Mouse (Mus musculus): ENCODE results near the gene Ppp6c. TPM values are rescaled to one million over a fixed set of nuclear protein-coding genes. Genes with fewer than 3 reads are reported as not detected.
"Not testable (repeated sequence)": the region's sequence is repeated elsewhere in the genome, so short reads cannot be mapped to it uniquely, and the experiment has no call there.

Ppp6c gene
- 49.4 and 54.2 TPM in 2 replicates for polyA plus RNA-seq (2014; fragmentation: Nextera tagmentation; extraction: Ambion mirVana)

DNA sequence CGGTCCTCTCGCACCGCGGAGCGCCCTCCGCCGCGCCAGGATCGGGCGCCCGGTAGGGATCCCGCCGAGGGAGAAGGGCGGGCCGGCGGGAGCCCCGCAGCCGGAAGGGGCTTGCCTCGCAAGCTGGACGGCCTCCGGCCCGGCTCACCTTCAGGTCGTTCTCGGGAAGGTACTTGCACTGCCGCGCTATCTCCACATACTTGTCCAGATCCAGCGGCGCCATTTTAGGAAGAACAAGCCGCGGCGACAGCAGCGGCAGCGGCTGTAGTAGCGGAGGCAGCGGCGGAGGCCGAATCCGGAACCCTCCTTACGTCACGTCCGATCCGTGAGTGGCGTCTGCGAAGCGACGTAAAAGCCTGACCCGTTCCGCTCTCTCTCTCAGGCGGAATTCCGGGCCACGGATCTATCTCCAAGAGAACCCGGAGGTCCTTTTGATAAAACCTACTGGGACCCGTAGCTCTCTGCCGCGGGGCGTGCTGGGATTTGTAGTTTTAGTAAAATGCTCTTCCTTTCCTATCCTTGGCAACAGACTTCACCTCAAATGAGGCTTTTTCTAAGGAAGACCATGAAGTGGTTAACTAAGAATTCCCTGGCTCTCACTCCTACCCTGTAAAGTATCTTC, at the start of gene Ppp6c:
Ppp6c (minus strand) TSS at position 433 of the 622 bp plus-strand sequence.
- peak within 1 kb of the TSS; percentile 80 for H3K4me3 ChIP-seq (ENCODE audit: low read depth, low read length)
- WGBS (ENCODE audit: insufficient replicate concordance): under 1% methylated on average over 50 of the region's 56 CpGs

DNA sequence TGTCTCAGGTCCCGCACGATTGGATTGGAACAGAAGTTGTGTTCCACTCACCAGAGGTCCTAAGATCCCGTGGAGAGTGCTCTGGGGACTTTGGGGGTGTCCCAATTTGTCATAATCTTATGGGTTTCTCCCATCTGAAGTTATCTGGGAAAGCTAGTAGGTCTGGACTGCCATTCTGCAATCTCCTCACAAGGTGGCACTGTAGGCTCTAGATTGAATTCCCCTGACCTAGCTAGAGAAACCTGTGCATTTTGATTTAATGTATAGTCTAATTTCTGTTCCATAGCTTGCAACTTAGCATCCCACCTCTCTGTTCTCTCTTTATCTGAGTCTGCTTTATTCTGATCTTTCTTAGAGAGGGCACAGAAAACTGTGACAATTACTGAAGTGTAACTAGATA, 42.1 kb upstream of the Ppp6c start:
- Histone ChIP-seq H3K36me3 (ENCODE audit: control insufficient read depth, insufficient read depth, low read length) (no peaks in the 10 kb centered on the region), H3K9me3 (replicated peaks; ENCODE audit: control insufficient read depth, low read length) (0 out of 2 replicates have a peak, but pooled peaks cover 3% of the 10 kb centered on the region), H3K4me3 (ENCODE audit: low read depth, low read length) (no peak overlapping the region), H3K27me3 (ENCODE audit: control insufficient read depth, insufficient read depth, low read length) (no peaks in the 10 kb centered on the region), H3K27ac (ENCODE audit: low read depth, low read length) (no peak overlapping the region), H3K9ac (ENCODE audit: low read depth, low read length) (no peak overlapping the region), H3K4me2 (no peak overlapping the region), H3K4me1 (ENCODE audit: control insufficient read depth, insufficient read depth, low read length) (no peaks in the 10 kb centered on the region)
- no peak for ATAC-seq (replicated peaks; ENCODE audit: insufficient number of reproducible peaks, low FRiP score, low TSS enrichment)
- WGBS (ENCODE audit: insufficient replicate concordance): 55% methylated on average over 3 of the region's 3 CpGs

More for the DNA sequence above, at the start of gene Ppp6c:
- Histone ChIP-seq H3K27me3 (ENCODE audit: control insufficient read depth, insufficient read depth, low read length) (no peaks in the 10 kb centered on the region), H3K9me3 (replicated peaks; ENCODE audit: control insufficient read depth, low read length) (no peaks in the 10 kb centered on the region), H3K4me2 (peak within 1 kb of the TSS; percentile 78), H3K27ac (ENCODE audit: low read depth, low read length) (peak within 1 kb of the TSS; percentile 95), H3K9ac (ENCODE audit: low read depth, low read length) (peak within 1 kb of the TSS; percentile 93), H3K36me3 (ENCODE audit: control insufficient read depth, insufficient read depth, low read length) (no peaks in the 10 kb centered on the region), H3K4me1 (ENCODE audit: control insufficient read depth, insufficient read depth, low read length) (no peaks in the 10 kb centered on the region)
- peak; percentile 97 for ATAC-seq (replicated peaks; ENCODE audit: insufficient number of reproducible peaks, low FRiP score, low TSS enrichment)

DNA sequence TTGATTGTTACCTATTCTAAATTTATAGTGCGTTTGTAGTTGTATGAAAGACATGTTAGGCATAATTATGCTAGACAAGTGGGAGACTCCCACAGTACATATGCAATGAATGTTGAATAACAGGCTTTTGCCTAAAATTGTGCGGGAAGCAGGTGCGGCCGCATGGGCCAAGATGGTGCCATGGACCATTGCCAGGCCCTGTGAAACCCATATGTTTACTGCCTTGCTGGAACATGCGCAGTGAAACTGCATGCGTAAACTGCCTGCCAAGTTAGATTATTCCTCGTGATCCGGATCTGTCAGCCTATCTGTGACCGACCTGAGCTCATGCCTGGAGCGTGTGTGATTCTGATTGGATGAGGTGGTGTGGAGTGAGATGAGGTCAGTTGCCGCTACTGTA, 26.0 kb upstream of the Ppp6c start:
- not testable (repeated sequence) for H3K9me3 ChIP-seq (replicated peaks; ENCODE audit: control insufficient read depth, low read length); ATAC-seq (replicated peaks; ENCODE audit: insufficient number of reproducible peaks, low FRiP score, low TSS enrichment); H3K4me3 ChIP-seq (ENCODE audit: low read depth, low read length); H3K27ac ChIP-seq (ENCODE audit: low read depth, low read length); H3K4me1 ChIP-seq (ENCODE audit: control insufficient read depth, insufficient read depth, low read length); H3K9ac ChIP-seq (ENCODE audit: low read depth, low read length); H3K4me2 ChIP-seq; H3K27me3 ChIP-seq (ENCODE audit: control insufficient read depth, insufficient read depth, low read length); H3K36me3 ChIP-seq (ENCODE audit: control insufficient read depth, insufficient read depth, low read length)
- WGBS (ENCODE audit: insufficient replicate concordance): 83% methylated on average over 9 of the region's 11 CpGs

DNA sequence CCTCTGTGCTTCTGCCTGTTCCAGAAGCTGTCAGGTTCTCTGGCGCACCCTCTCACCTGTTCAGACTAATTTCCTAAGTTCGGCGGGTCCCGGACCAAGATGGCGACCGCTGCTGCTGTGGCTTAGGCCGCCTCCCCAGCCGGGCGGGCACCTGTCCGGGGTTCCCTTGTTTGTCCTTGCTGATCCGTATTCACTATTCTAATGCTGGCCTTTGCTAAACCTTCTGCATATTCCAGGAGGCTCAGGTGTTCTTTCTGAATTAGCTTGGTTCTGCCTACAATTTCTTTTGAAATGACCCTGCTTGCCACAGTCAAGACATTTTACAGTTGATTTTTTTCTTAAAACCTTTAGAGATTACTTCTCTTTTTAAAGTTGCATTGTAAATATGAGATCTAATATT, 20.6 kb upstream of the Ppp6c start:
- not testable (repeated sequence) for H3K36me3 ChIP-seq (ENCODE audit: control insufficient read depth, insufficient read depth, low read length); H3K27ac ChIP-seq (ENCODE audit: low read depth, low read length); ATAC-seq (replicated peaks; ENCODE audit: insufficient number of reproducible peaks, low FRiP score, low TSS enrichment); H3K4me2 ChIP-seq; H3K9me3 ChIP-seq (replicated peaks; ENCODE audit: control insufficient read depth, low read length); H3K4me3 ChIP-seq (ENCODE audit: low read depth, low read length); H3K4me1 ChIP-seq (ENCODE audit: control insufficient read depth, insufficient read depth, low read length); H3K27me3 ChIP-seq (ENCODE audit: control insufficient read depth, insufficient read depth, low read length); H3K9ac ChIP-seq (ENCODE audit: low read depth, low read length)
- WGBS (ENCODE audit: insufficient replicate concordance): 58% methylated on average over 7 of the region's 11 CpGs

DNA sequence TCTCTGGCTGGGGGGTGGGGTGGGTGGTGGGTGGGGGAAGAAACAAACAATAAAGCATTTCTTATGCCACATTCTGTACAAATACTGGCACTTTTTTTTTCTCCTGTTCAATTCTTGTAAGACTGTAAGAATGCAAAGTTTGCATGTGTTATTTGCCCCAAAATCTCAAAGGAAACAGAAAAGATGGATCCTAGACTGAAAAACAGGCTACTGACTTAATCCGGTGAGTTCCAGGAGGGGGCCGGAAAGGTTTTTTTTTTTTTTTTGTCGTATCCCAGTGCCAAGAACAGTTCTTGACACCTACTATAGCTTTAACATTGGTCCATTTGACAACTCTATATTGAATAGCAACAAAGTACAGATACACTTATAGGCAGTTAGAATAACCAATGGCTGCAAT, 480 bp upstream of the Ppp6c start:
- ATAC-seq (replicated peaks; ENCODE audit: insufficient number of reproducible peaks, low FRiP score, low TSS enrichment): no peak; the same call in 1 of the 2 replicates
- Histone ChIP-seq H3K27ac (ENCODE audit: low read depth, low read length) (0 out of 2 replicates have a peak overlapping the region, but pooled peaks have one; percentile 41), H3K4me1 (ENCODE audit: control insufficient read depth, insufficient read depth, low read length) (no peaks in the 10 kb centered on the region), H3K27me3 (ENCODE audit: control insufficient read depth, insufficient read depth, low read length) (no peaks in the 10 kb centered on the region), H3K9me3 (replicated peaks; ENCODE audit: control insufficient read depth, low read length) (no peaks in the 10 kb centered on the region), H3K9ac (ENCODE audit: low read depth, low read length) (peak overlapping the region; percentile 93; the same call in 1 of the 2 replicates), H3K36me3 (ENCODE audit: control insufficient read depth, insufficient read depth, low read length) (no peaks in the 10 kb centered on the region), H3K4me3 (ENCODE audit: low read depth, low read length) (peak overlapping the region; percentile 80), H3K4me2 (peak overlapping the region; percentile 65)
- WGBS (ENCODE audit: insufficient replicate concordance): 37% methylated on average over 3 of the region's 3 CpGs

DNA sequence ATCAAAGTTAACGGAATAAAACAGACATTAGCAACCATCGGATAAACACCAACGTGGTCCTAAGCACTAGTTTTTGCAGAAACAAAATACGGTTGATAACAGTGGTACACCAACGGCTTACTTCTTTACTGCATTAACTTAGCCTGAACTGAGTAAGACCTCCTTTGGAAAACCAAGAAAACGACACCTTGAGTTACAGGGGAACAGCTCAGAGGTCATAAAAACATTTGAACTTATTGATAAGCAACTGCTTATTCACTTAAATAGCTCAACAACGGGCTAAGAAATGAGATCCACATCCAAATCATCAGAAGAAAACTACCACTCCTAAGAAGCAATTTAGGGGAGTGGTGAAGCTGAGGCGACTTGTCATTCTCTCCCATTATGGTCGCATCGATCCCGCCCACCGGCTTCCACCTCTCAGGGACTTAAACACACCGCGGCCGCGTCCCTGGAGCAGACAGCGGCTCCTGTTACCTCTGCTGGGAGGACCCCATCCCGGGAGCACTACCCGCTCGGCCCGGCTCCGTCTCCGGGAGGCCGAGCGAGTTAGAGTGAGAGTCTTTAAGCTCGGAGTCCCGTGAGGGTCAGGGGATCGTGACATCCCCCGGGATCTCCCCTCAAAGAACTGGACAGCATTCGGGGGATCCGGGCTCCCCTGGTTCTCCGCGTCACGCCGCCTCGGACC, 776 bp downstream of the Ppp6c start:
- not testable (repeated sequence) for H3K36me3 ChIP-seq (ENCODE audit: control insufficient read depth, insufficient read depth, low read length); H3K27me3 ChIP-seq (ENCODE audit: control insufficient read depth, insufficient read depth, low read length); H3K4me1 ChIP-seq (ENCODE audit: control insufficient read depth, insufficient read depth, low read length); H3K9me3 ChIP-seq (replicated peaks; ENCODE audit: control insufficient read depth, low read length)
- Histone ChIP-seq H3K4me3 (ENCODE audit: low read depth, low read length) (peak overlapping the region; percentile 80), H3K4me2 (peak overlapping the region; percentile 78), H3K27ac (ENCODE audit: low read depth, low read length) (peak overlapping the region; percentile 95), H3K9ac (ENCODE audit: low read depth, low read length) (peak overlapping the region; percentile 93)
- ATAC-seq (replicated peaks; ENCODE audit: insufficient number of reproducible peaks, low FRiP score, low TSS enrichment): peak; percentile 52
- 5% methylated on average over 25 of the region's 36 CpGs for WGBS (ENCODE audit: insufficient replicate concordance)

DNA sequence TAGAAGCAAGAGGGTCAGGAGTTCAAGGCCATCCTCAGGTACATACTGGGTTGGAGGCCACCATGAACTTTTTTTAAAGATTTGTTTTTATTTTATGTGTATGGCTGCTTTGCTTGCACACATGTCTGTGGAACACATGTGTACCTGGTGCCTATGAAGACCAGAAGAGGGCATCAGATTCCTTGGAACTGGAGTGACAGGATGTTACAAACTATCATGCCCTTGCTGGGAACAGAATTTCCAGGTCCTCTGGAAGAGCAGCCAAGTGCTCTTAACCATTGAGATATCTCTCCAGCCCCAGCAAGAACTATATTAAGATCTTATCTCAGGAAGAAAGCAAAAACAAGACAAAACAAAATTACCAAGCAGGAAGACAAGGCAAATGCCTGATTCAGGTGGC, 1.6 kb downstream of the Ppp6c start:
- H3K27ac ChIP-seq (ENCODE audit: low read depth, low read length): no peak overlapping the region
- ATAC-seq (replicated peaks; ENCODE audit: insufficient number of reproducible peaks, low FRiP score, low TSS enrichment): no peak
- peak overlapping the region; percentile 78 for H3K4me2 ChIP-seq
- no peaks in the 10 kb centered on the region for H3K36me3 ChIP-seq (ENCODE audit: control insufficient read depth, insufficient read depth, low read length)
- no peaks in the 10 kb centered on the region for H3K9me3 ChIP-seq (replicated peaks; ENCODE audit: control insufficient read depth, low read length)
- no peaks in the 10 kb centered on the region for H3K27me3 ChIP-seq (ENCODE audit: control insufficient read depth, insufficient read depth, low read length)
- H3K4me1 ChIP-seq (ENCODE audit: control insufficient read depth, insufficient read depth, low read length): no peaks in the 10 kb centered on the region
- no peak overlapping the region for H3K9ac ChIP-seq (ENCODE audit: low read depth, low read length)
- H3K4me3 ChIP-seq (ENCODE audit: low read depth, low read length): peak overlapping the region; percentile 80

DNA sequence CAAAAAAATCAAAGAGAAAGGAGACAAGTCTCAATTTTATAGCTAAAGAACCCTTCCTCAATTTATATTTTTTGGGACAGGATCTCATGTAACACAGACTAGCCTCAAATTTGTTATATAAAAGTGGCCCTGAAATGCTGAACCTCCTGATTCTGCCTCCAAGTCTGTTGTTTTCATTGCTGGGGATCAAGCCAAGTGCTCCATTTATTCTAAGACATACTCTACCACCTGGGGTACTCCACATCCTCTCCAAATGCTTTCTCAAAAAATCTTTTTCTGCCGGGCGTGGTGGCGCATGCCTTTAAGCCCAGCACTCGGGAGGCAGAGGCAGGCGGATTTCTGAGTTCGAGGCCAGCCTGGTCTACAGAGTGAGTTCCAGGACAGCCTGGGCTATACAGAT, 6.2 kb downstream of the Ppp6c start:
- WGBS (ENCODE audit: insufficient replicate concordance): 93% methylated on average over 6 of the region's 6 CpGs
- Histone ChIP-seq H3K36me3 (ENCODE audit: control insufficient read depth, insufficient read depth, low read length) (no peaks in the 10 kb centered on the region), H3K4me3 (ENCODE audit: low read depth, low read length) (no peak overlapping the region), H3K27me3 (ENCODE audit: control insufficient read depth, insufficient read depth, low read length) (no peaks in the 10 kb centered on the region), H3K4me1 (ENCODE audit: control insufficient read depth, insufficient read depth, low read length) (no peaks in the 10 kb centered on the region), H3K27ac (ENCODE audit: low read depth, low read length) (no peak overlapping the region), H3K9ac (ENCODE audit: low read depth, low read length) (no peak overlapping the region), H3K4me2 (no peak overlapping the region), H3K9me3 (replicated peaks; ENCODE audit: control insufficient read depth, low read length) (no peaks in the 10 kb centered on the region)
- no peak for ATAC-seq (replicated peaks; ENCODE audit: insufficient number of reproducible peaks, low FRiP score, low TSS enrichment)

DNA sequence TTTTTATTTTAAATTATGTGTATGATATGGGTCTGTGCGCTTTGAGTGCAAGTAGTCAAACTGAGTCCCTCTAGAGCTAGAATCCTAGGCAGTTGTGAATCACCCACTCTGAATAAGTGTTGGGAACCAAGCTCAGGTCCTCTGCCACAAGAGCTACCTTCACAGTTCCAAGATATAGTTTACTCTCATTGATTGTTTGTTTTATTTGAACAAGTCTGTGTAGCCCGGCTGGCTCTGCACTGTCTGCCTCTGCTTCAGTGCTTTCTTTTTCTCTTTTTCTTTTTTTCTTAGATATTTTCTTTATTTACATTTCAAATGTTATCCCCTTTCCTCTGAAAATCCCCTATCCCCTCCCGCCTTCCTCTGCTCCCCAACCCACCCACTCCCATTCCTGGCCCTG, 7.2 kb downstream of the Ppp6c start:
- 92% methylated on average over 3 of the region's 3 CpGs for WGBS (ENCODE audit: insufficient replicate concordance)
- no peak overlapping the region for H3K4me2 ChIP-seq
- H3K4me3 ChIP-seq (ENCODE audit: low read depth, low read length): no peak overlapping the region
- no peak for ATAC-seq (replicated peaks; ENCODE audit: insufficient number of reproducible peaks, low FRiP score, low TSS enrichment)
- no peaks in the 10 kb centered on the region for H3K27me3 ChIP-seq (ENCODE audit: control insufficient read depth, insufficient read depth, low read length)
- H3K27ac ChIP-seq (ENCODE audit: low read depth, low read length): no peak overlapping the region
- no peak overlapping the region for H3K9ac ChIP-seq (ENCODE audit: low read depth, low read length)
- no peaks in the 10 kb centered on the region for H3K36me3 ChIP-seq (ENCODE audit: control insufficient read depth, insufficient read depth, low read length)
- no peaks in the 10 kb centered on the region for H3K9me3 ChIP-seq (replicated peaks; ENCODE audit: control insufficient read depth, low read length)
- peaks cover 3% of the 10 kb centered on the region; the same call in 1 of the 2 replicates for H3K4me1 ChIP-seq (ENCODE audit: control insufficient read depth, insufficient read depth, low read length)
